Mouse (Mus musculus) lung, postnatal 0 days (tissue): ENCODE results near the gene Smarcd1.

ENCODE experiments used
- CTCF ChIP-seq: IDR thresholded peaks from 2 replicates; pipeline ENCODE4 v1.5.1; 2016; ENCODE audit warnings: antibody characterized with exemption, mild to moderate bottlenecking
- EP300 ChIP-seq: IDR thresholded peaks from 2 replicates; pipeline ENCODE4 v1.6.1; 2016; ENCODE audit warnings: antibody characterized with exemption, mild to moderate bottlenecking, control low read depth

DNA sequence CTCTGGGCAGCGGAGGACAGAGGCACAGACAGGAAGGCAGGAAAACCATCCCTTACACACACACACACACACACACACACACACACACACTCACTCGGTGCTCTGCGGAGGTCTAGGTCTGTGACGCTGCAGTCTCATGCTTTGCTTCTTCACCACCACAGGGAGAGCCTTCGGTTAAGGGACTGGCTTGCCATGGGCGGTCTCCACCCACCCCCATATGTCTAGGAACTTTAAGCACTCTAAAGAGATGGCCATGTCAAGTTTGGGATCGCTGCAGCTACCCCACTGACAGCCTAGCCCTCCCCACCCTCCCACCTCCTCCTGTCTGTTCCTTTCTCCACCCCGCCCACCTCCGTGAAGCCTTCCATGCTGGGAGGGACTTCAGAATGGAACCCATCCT lies 46.0 kb upstream of the Smarcd1 start:
- TF ChIP-seq CTCF = no peak
- no peak for TF ChIP-seq EP300
